Mouse (Mus musculus) liver, adult 2 months (tissue): ENCODE measurements around the gene Ccdc71.

ENCODE experiments used
- CTCF ChIP-seq: fragments of 200-500 bp; IDR thresholded peaks from 2 replicates; pipeline ENCODE4 v1.5.1; 2011; ENCODE audit warnings: low read depth, low read length, control low read depth
- POLR2A ChIP-seq: fragments of 200-500 bp; IDR thresholded peaks from 2 replicates; pipeline ENCODE4 v1.6.1; 2011; ENCODE audit warnings: low read length, control low read depth; ENCODE audit not compliant: insufficient read depth; ENCODE audit errors: extremely low read depth

- TF ChIP-seq CTCF: no peak
- no peak for TF ChIP-seq POLR2A
These were observed 879 bp downstream of the Ccdc71 start, which contains the start of gene Klhdc8b for GRCm38 (mm10) chr9:108461181-108461631.
